Mouse (Mus musculus): ENCODE data around the gene Apol11a. TPM values are rescaled to one million over a fixed set of nuclear protein-coding genes. Genes with fewer than 3 reads are reported as not detected.
"Not testable (repeated sequence)": the region's sequence is repeated elsewhere in the genome, so short reads cannot be mapped to it uniquely, and the experiment has no call there.

Gene Apol11a
- polyA plus RNA-seq, 1 experiment from 2014 or later, result not detected

GRCm38 (mm10) chr15:77533216-77533615, 25.1 kb downstream of the Apol11a start, which contains the start of gene Apol7c:
Gene Apol7c, minus strand, starts transcription at chr15:77533316.
- no peak within 1 kb of the TSS for H3K27ac ChIP-seq (ENCODE audit: low read depth, low read length)
- no peak for ATAC-seq (ENCODE audit: insufficient read depth, low FRiP score, low TSS enrichment)
- H3K9ac ChIP-seq (ENCODE audit: low read length), result no peak within 1 kb of the TSS
- H3K4me1 ChIP-seq (ENCODE audit: control insufficient read depth, insufficient read depth, low read length), result no peaks in the 10 kb centered on the region
- H3K9me3 ChIP-seq (ENCODE audit: control insufficient read depth, low read length), result no peaks in the 10 kb centered on the region
- no peaks in the 10 kb centered on the region for H3K36me3 ChIP-seq (ENCODE audit: control insufficient read depth, insufficient read depth, low read length)
- H3K4me2 ChIP-seq (ENCODE audit: low read depth), result no peak within 1 kb of the TSS
- DNase-seq (ENCODE audit: low spot score), result no peak
- H3K27me3 ChIP-seq (ENCODE audit: control insufficient read depth, insufficient read depth, low read length), result no peaks in the 10 kb centered on the region
- H3K4me3 ChIP-seq (ENCODE audit: low read depth, low read length), result no peak within 1 kb of the TSS

GRCm38 (mm10) chr15:77539221-77539620, 31.1 kb downstream of the Apol11a start:
- DNase-seq (ENCODE audit: low spot score); ATAC-seq (ENCODE audit: insufficient read depth, low FRiP score, low TSS enrichment); H3K36me3 ChIP-seq (ENCODE audit: control insufficient read depth, insufficient read depth, low read length); H3K4me1 ChIP-seq (ENCODE audit: control insufficient read depth, insufficient read depth, low read length); H3K9me3 ChIP-seq (ENCODE audit: control insufficient read depth, low read length); H3K9ac ChIP-seq (ENCODE audit: low read length); H3K27me3 ChIP-seq (ENCODE audit: control insufficient read depth, insufficient read depth, low read length); H3K27ac ChIP-seq (ENCODE audit: low read depth, low read length); H3K4me2 ChIP-seq (ENCODE audit: low read depth); H3K4me3 ChIP-seq (ENCODE audit: low read depth, low read length): not testable (repeated sequence)
- WGBS, result 41% methylated on average over 1 of the region's 1 CpGs

- Histone ChIP-seq H3K9me3 (ENCODE audit: control insufficient read depth, low read length) (no peaks in the 10 kb centered on the region), H3K27ac (ENCODE audit: low read depth, low read length) (no peak within 1 kb of the TSS), H3K36me3 (ENCODE audit: control insufficient read depth, insufficient read depth, low read length) (no peaks in the 10 kb centered on the region), H3K4me2 (ENCODE audit: low read depth) (no peak within 1 kb of the TSS), H3K4me3 (ENCODE audit: low read depth, low read length) (no peak within 1 kb of the TSS), H3K4me1 (ENCODE audit: control insufficient read depth, insufficient read depth, low read length) (no peaks in the 10 kb centered on the region), H3K9ac (ENCODE audit: low read length) (no peak within 1 kb of the TSS), H3K27me3 (ENCODE audit: control insufficient read depth, insufficient read depth, low read length) (no peaks in the 10 kb centered on the region)
- DNase-seq (ENCODE audit: low spot score) (no peak), ATAC-seq (ENCODE audit: insufficient read depth, low FRiP score, low TSS enrichment) (no peak)
Measured at GRCm38 (mm10) chr15:77561792-77562191, 53.7 kb downstream of the Apol11a start, which contains the start of gene 1700025B11Rik. Gene 1700025B11Rik, minus strand, starts transcription at chr15:77561892.

- Histone ChIP-seq H3K36me3 (ENCODE audit: control insufficient read depth, insufficient read depth, low read length) (no peaks in the 10 kb centered on the region), H3K4me3 (ENCODE audit: low read depth, low read length) (no peak overlapping the region), H3K9ac (ENCODE audit: low read length) (no peak overlapping the region), H3K27ac (ENCODE audit: low read depth, low read length) (no peak overlapping the region), H3K4me2 (ENCODE audit: low read depth) (no peak overlapping the region), H3K4me1 (ENCODE audit: control insufficient read depth, insufficient read depth, low read length) (no peaks in the 10 kb centered on the region), H3K27me3 (ENCODE audit: control insufficient read depth, insufficient read depth, low read length) (no peaks in the 10 kb centered on the region), H3K9me3 (ENCODE audit: control insufficient read depth, low read length) (no peaks in the 10 kb centered on the region)
- no peak for DNase-seq (ENCODE audit: low spot score)
- ATAC-seq (ENCODE audit: insufficient read depth, low FRiP score, low TSS enrichment), result no peak
Measured at GRCm38 (mm10) chr15:77563219-77563618, 55.1 kb downstream of the Apol11a start.

Other genes with a start within 250 kb of the Apol11a start
- 123 and 125 TPM in 2 replicates for gene Rbfox2, start 201.3 kb upstream of the Apol11a start, polyA plus RNA-seq (2014; fragmentation: Nextera tagmentation; extraction: Ambion mirVana)
- gene Apol7a, start 109.2 kb upstream of the Apol11a start, polyA plus RNA-seq (2014; fragmentation: Nextera tagmentation; extraction: Ambion mirVana), result not detected in 2 replicates
- gene Apol9a, start 97.1 kb upstream of the Apol11a start, polyA plus RNA-seq (2014; fragmentation: Nextera tagmentation; extraction: Ambion mirVana), result not detected in 2 replicates
- gene Apol7b, start 60.8 kb upstream of the Apol11a start, polyA plus RNA-seq (2014; fragmentation: Nextera tagmentation; extraction: Ambion mirVana), result not detected in 2 replicates
- gene Apol10a, start 31.2 kb upstream of the Apol11a start, polyA plus RNA-seq (2014; fragmentation: Nextera tagmentation; extraction: Ambion mirVana), result not detected in 2 replicates
- not detected in 2 replicates for gene Apol7c, start 25.0 kb downstream of the Apol11a start, polyA plus RNA-seq (2014; fragmentation: Nextera tagmentation; extraction: Ambion mirVana)
- gene 1700025B11Rik, start 53.6 kb downstream of the Apol11a start, polyA plus RNA-seq (2014; fragmentation: Nextera tagmentation; extraction: Ambion mirVana), result not detected in 2 replicates
- not detected in 2 replicates for gene Apol10b, start 87.9 kb downstream of the Apol11a start, polyA plus RNA-seq (2014; fragmentation: Nextera tagmentation; extraction: Ambion mirVana)
- not detected in 2 replicates for gene Gm36245, start 91.0 kb downstream of the Apol11a start, polyA plus RNA-seq (2014; fragmentation: Nextera tagmentation; extraction: Ambion mirVana)
- not detected in 2 replicates for gene Apol11b, start 135.0 kb downstream of the Apol11a start, polyA plus RNA-seq (2014; fragmentation: Nextera tagmentation; extraction: Ambion mirVana)
- gene Apol7e, start 190.6 kb downstream of the Apol11a start, polyA plus RNA-seq (2014; fragmentation: Nextera tagmentation; extraction: Ambion mirVana), result not detected in 2 replicates
- not detected in 2 replicates for gene Apol9b, start 220.8 kb downstream of the Apol11a start, polyA plus RNA-seq (2014; fragmentation: Nextera tagmentation; extraction: Ambion mirVana)
- 0.08 TPM in 1 of 2 replicates, not detected in the other for gene Apol8, start 248.7 kb downstream of the Apol11a start, polyA plus RNA-seq (2014; fragmentation: Nextera tagmentation; extraction: Ambion mirVana)

All from neural tube, embryonic 11.5 days (tissue).